Mouse (Mus musculus) CH12.LX (cell line): ENCODE results near the gene Nlrc5. TPM values are rescaled to one million over a fixed set of nuclear protein-coding genes. Genes with fewer than 3 reads are reported as not detected.

Experiments used
- DNase-seq: peaks from one replicate; pipeline ENCODE4 v3.0.0-alpha.2; 2013; ENCODE audit errors: extremely low read depth
- H3K27ac ChIP-seq: 2 replicates; pipeline ENCODE4 v1.5.1; 2012; ENCODE audit warnings: low read depth, mild to moderate bottlenecking, control low read depth, moderate library complexity; ENCODE audit not compliant: insufficient read depth
- H3K27me3 ChIP-seq: replicated peaks from 2 replicates; pipeline ENCODE3; 2012; ENCODE audit warnings: inconsistent platforms
- H3K36me3 ChIP-seq, 2 experiments: replicated peaks in 1 of 2; 2 replicates each; pipeline versions ENCODE3 to v1.6.1; 2012; ENCODE audit warnings: inconsistent platforms in 1 of 2, low read length in 1 of 2, mild to moderate bottlenecking in 1 of 2, mixed read lengths in 1 of 2, moderate library complexity in 1 of 2; ENCODE audit not compliant: control insufficient read depth in 1 of 2, insufficient read depth in 1 of 2
- H3K4me1 ChIP-seq, 2 experiments: 2 replicates each; pipeline ENCODE4 v1.6.1; 2012; ENCODE audit warnings: inconsistent platforms in 1 of 2, moderate library complexity in 1 of 2; ENCODE audit not compliant: insufficient read depth in 2 of 2, control insufficient read depth in 1 of 2
- H3K4me2 ChIP-seq: 2 replicates; pipeline ENCODE4 v1.6.1; 2012; ENCODE audit warnings: low read depth, mild to moderate bottlenecking, control low read depth; ENCODE audit not compliant: poor library complexity, insufficient read depth, severe bottlenecking
- H3K4me3 ChIP-seq, 3 experiments: fragments of 150-350 bp in 1 of 3; sonication (generic) in 1 of 3; replicated peaks in 1 of 3; 2 replicates each; pipeline versions ENCODE3 to v1.5.1; 2011 to 2012; ENCODE audit warnings: low read depth in 2 of 3, low read length in 2 of 3, mild to moderate bottlenecking in 2 of 3, moderate library complexity in 2 of 3, control low read depth in 1 of 3, improper control_type of control experiment in 1 of 3, inconsistent platforms in 1 of 3, mixed read lengths in 1 of 3; ENCODE audit not compliant: poor library complexity in 1 of 3
- H3K79me2 ChIP-seq: replicated peaks from 2 replicates; pipeline ENCODE4 v1.6.1; 2012; ENCODE audit warnings: mild to moderate bottlenecking, moderate library complexity; ENCODE audit not compliant: control insufficient read depth, poor library complexity, insufficient read depth, severe bottlenecking; ENCODE audit errors: extremely low read depth
- H3K9ac ChIP-seq: 2 replicates; pipeline ENCODE4 v1.6.1; 2012; ENCODE audit warnings: low read depth, mild to moderate bottlenecking, control low read depth, moderate library complexity; ENCODE audit not compliant: insufficient read depth
- H3K9me3 ChIP-seq: replicated peaks from 2 replicates; pipeline ENCODE3; 2012; ENCODE audit warnings: low read length, inconsistent platforms, mixed read lengths
- CHD1 ChIP-seq: IDR thresholded peaks from 2 replicates; pipeline ENCODE4 v1.6.1; 2012; ENCODE audit warnings: low read depth, low read length, improper control_type of control experiment, inconsistent platforms
- ELF1 ChIP-seq: IDR thresholded peaks from 2 replicates; pipeline ENCODE4 v1.6.1; 2014; ENCODE audit warnings: low read depth, mild to moderate bottlenecking, inconsistent platforms, low read length, improper control_type of control experiment
- IRF4 ChIP-seq: IDR thresholded peaks from 2 replicates; pipeline ENCODE4 v1.6.1; 2014; ENCODE audit warnings: low read depth, mild to moderate bottlenecking, inconsistent platforms, low read length, improper control_type of control experiment
- JUN ChIP-seq: IDR thresholded peaks from 2 replicates; pipeline ENCODE4 v1.6.1; 2011; ENCODE audit warnings: low read depth, mild to moderate bottlenecking, low read length, improper control_type of control experiment, moderate library complexity; ENCODE audit not compliant: insufficient read depth
- MAZ ChIP-seq: IDR thresholded peaks from 2 replicates; pipeline ENCODE4 v1.6.1; 2012; ENCODE audit warnings: low read depth, mild to moderate bottlenecking, inconsistent platforms, low read length, improper control_type of control experiment, moderate library complexity
- NRF1 ChIP-seq: IDR thresholded peaks from 2 replicates; pipeline ENCODE4 v1.6.1; 2014; ENCODE audit warnings: low read depth, mild to moderate bottlenecking, inconsistent platforms, low read length, improper control_type of control experiment, moderate library complexity
- POLR2A ChIP-seq: IDR thresholded peaks from 2 replicates; pipeline ENCODE4 v1.6.1; 2011; ENCODE audit warnings: low read depth, mild to moderate bottlenecking, improper control_type of control experiment, low read length
- POLR2AphosphoS2 ChIP-seq: IDR thresholded peaks from 2 replicates; pipeline ENCODE4 v1.6.1; 2011; ENCODE audit warnings: low read depth, low read length, improper control_type of control experiment
- SIN3A ChIP-seq: IDR thresholded peaks from 2 replicates; pipeline ENCODE4 v1.6.1; 2012; ENCODE audit warnings: low read length, improper control_type of control experiment, inconsistent platforms
- SMC3 ChIP-seq: IDR thresholded peaks from 2 replicates; pipeline ENCODE4 v1.6.1; 2011; ENCODE audit warnings: low read depth, low read length, improper control_type of control experiment
- TBP ChIP-seq: conservative IDR thresholded peaks from 2 replicates; pipeline ENCODE4 v1.6.1; 2011; ENCODE audit warnings: low read depth, low read length, improper control_type of control experiment
- TCF12 ChIP-seq: IDR thresholded peaks from 2 replicates; pipeline ENCODE4 v1.6.1; 2014; ENCODE audit warnings: low read depth, mild to moderate bottlenecking, inconsistent platforms, low read length, improper control_type of control experiment
- USF2 ChIP-seq: conservative IDR thresholded peaks from 2 replicates; pipeline ENCODE4 v1.6.1; 2011; ENCODE audit warnings: low read depth, low read length, improper control_type of control experiment
- dilution Hi-C: fragments of 300-500 bp; cut with MboI; formaldehyde crosslinking; loops from 2 replicates; pipeline ENCODE4 v1.14.3; 2020; ENCODE audit warnings: low sequenced_read_pairs; ENCODE audit not compliant: extremely low pct_unique_long_range_greater_than_20kb, extremely low pct_ligation_motif_present
- in situ Hi-C: fragments of 300-500 bp; cut with MboI; formaldehyde crosslinking; loops from 3 replicates; pipeline ENCODE4 v1.14.3; 2019; ENCODE audit warnings: low sequenced_read_pairs, low pct_ligation_motif_present, low pct_unique_long_range_greater_than_20kb, mixed read lengths
- polyA plus RNA-seq: library from polyadenylated mRNA; unstranded; fragments of >175 nt; gene quantifications from 2 replicates; pipeline ENCODE4 v1.2.1, GENCODE M21; 2012; ENCODE audit warnings: low read depth; ENCODE audit not compliant: insufficient read length
- total RNA-seq, 2 experiments: library from RNA; depleted of rRNA; stranded (reverse); fragments of 300-350 nt in 1 of 2; fragments of >200 nt in 1 of 2; gene quantifications; 2 replicates each; pipeline ENCODE4 v1.2.3; 2012 to 2014

Nlrc5 gene
- total and polyA plus RNA-seq, 3 experiments = 58.6 to 72.5 (median 60.2) TPM

DNA sequence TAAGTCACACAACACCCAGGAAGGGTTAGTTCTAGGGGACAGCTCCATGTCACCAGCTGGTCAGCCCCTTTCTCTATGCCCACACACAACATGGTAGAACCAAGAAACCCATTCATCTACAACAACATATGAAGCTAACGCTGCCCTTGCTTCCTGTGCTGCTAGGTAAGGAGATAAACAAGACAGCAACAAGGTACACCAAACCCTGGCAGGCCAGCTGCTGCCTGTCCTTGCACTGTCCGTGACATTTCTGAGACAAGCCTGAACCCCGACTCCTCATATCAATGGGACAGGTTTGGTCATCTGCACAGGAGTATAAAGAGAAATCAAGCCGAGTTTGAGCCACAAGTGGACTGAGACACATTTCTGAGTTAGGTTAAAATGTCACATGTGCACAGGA, 141.0 kb downstream of the Nlrc5 start:
- no peak overlapping the region for H3K4me3 ChIP-seq
- no peak for DNase-seq
- no peak overlapping the region for H3K9ac ChIP-seq
- 0 out of 2 replicates have a peak, but pooled peaks cover 5% of the 10 kb centered on the region for H3K79me2 ChIP-seq
- H3K36me3 ChIP-seq = peaks cover 70 to 84% of the 10 kb centered on the region in 2 experiments
- H3K4me2 ChIP-seq = no peak overlapping the region
- in situ Hi-C loops = no loop called here
- H3K9me3 ChIP-seq = no peaks in the 10 kb centered on the region
- dilution Hi-C loops = no loop called here
- peaks cover 14 to 21% of the 10 kb centered on the region in 2 experiments for H3K4me1 ChIP-seq
- TF ChIP-seq MAZ (no peak), POLR2A (no peak), CHD1 (no peak), USF2 (no peak), SMC3 (no peak), IRF4 (no peak), ELF1 (no peak), POLR2AphosphoS2 (no peak), TBP (no peak), NRF1 (no peak), TCF12 (no peak), SIN3A (no peak), JUN (no peak)
- H3K27ac ChIP-seq = no peak overlapping the region; the same call in 1 of the 2 replicates
- no peaks in the 10 kb centered on the region for H3K27me3 ChIP-seq

Other genes with a start within 250 kb of the Nlrc5 start
- 46.0 and 65.9 TPM in 2 replicates for gene Nup93, start 219.8 kb upstream of the Nlrc5 start, total RNA-seq (2012; rRNA removed)
- 86.2 and 88.3 TPM in 2 replicates for gene Nup93, start 219.8 kb upstream of the Nlrc5 start, total RNA-seq (2014; rRNA removed)
- 99.6 and 102 TPM in 2 replicates for gene Nup93, start 219.8 kb upstream of the Nlrc5 start, polyA plus RNA-seq
- 0.17 and 0.21 TPM in 2 replicates for gene Slc12a3, start 105.2 kb upstream of the Nlrc5 start, total RNA-seq (2012; rRNA removed)
- 0.08 TPM in 1 of 2 replicates, not detected in the other for gene Slc12a3, start 105.2 kb upstream of the Nlrc5 start, total RNA-seq (2014; rRNA removed)
- 0.19 TPM in 1 of 2 replicates, not detected in the other for gene Slc12a3, start 105.2 kb upstream of the Nlrc5 start, polyA plus RNA-seq
- gene Herpud1, start 47.9 kb upstream of the Nlrc5 start, total RNA-seq (2012; rRNA removed) = 172 and 206 TPM in 2 replicates
- gene Herpud1, start 47.9 kb upstream of the Nlrc5 start, total RNA-seq (2014; rRNA removed) = 243 and 257 TPM in 2 replicates
- gene Herpud1, start 47.9 kb upstream of the Nlrc5 start, polyA plus RNA-seq = 116 and 124 TPM in 2 replicates
- gene Cpne2, start 98.6 kb downstream of the Nlrc5 start, total RNA-seq (2012; rRNA removed) = 70.6 and 118 TPM in 2 replicates
- gene Cpne2, start 98.6 kb downstream of the Nlrc5 start, total RNA-seq (2014; rRNA removed) = 10.3 and 12.7 TPM in 2 replicates
- gene Cpne2, start 98.6 kb downstream of the Nlrc5 start, polyA plus RNA-seq = 26.7 and 29.3 TPM in 2 replicates
- 17.5 and 18.0 TPM in 2 replicates for gene Rspry1, start 167.6 kb downstream of the Nlrc5 start, total RNA-seq (2012; rRNA removed)
- gene Rspry1, start 167.6 kb downstream of the Nlrc5 start, total RNA-seq (2014; rRNA removed) = 23.5 and 26.9 TPM in 2 replicates
- gene Rspry1, start 167.6 kb downstream of the Nlrc5 start, polyA plus RNA-seq = 11.4 and 13.4 TPM in 2 replicates
- 30.7 and 35.5 TPM in 2 replicates for gene Fam192a, start 167.6 kb downstream of the Nlrc5 start, total RNA-seq (2012; rRNA removed)
- gene Fam192a, start 167.6 kb downstream of the Nlrc5 start, total RNA-seq (2014; rRNA removed) = 37.6 and 43.7 TPM in 2 replicates
- gene Fam192a, start 167.6 kb downstream of the Nlrc5 start, polyA plus RNA-seq = 80.3 and 95.6 TPM in 2 replicates
- 24.8 and 29.4 TPM in 2 replicates for gene Arl2bp, start 232.2 kb downstream of the Nlrc5 start, total RNA-seq (2012; rRNA removed)
- 71.2 and 85.1 TPM in 2 replicates for gene Arl2bp, start 232.2 kb downstream of the Nlrc5 start, total RNA-seq (2014; rRNA removed)
- 107 and 114 TPM in 2 replicates for gene Arl2bp, start 232.2 kb downstream of the Nlrc5 start, polyA plus RNA-seq